Mouse (Mus musculus) heart, adult 18-20 months (tissue): ENCODE results near the gene Nalcn. TPM values are rescaled to one million over a fixed set of nuclear protein-coding genes. Genes with fewer than 3 reads are reported as not detected.

ENCODE experiments used
- total RNA-seq, 2 experiments: library from RNA; stranded (reverse); gene quantifications; 2 replicates each; pipeline ENCODE4 v1.2.3; 2021

Gene Nalcn
- total RNA-seq, 2 experiments from 2014 or later, result 0.67 to 0.75 TPM

Other genes with a start within 250 kb of the Nalcn start
- 1 to 10 TPM; 3.0 to 4.3 TPM for gene Itgbl1, start 32.8 kb upstream of the Nalcn start, total RNA-seq